Mouse (Mus musculus) stomach, postnatal 0 days (tissue): Measurements from ENCODE around the gene Naa25.

Experiments used
- CTCF ChIP-seq: IDR thresholded peaks from 2 replicates; pipeline ENCODE4 v1.5.1; 2016; ENCODE audit warnings: antibody characterized with exemption, low read depth, mild to moderate bottlenecking, moderate library complexity
- EP300 ChIP-seq: optimal IDR thresholded peaks from 2 replicates; pipeline ENCODE3; 2016; ENCODE audit warnings: antibody characterized with exemption

DNA sequence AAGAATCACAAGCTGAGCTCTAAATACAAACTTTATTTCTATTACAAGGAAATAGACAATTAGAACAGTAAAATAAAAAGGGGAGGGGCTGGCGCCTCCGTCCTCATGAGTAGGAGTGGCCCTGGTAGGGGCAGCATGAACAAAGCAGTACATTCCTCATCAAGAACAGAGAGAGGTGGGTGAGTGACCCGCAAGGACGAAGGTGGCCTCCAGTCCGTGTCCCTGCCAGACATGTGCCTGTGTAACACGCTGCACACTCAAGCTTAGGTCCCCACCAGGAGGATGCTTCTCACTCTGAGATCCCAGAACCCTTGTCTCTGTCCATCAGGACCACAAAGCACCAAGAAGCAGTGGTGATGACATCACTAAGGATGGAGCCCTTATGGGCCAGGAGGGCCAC is 26.0 kb upstream of the Naa25 start:
- TF ChIP-seq CTCF (no peak), EP300 (no peak)
